Mouse (Mus musculus): ENCODE data around the gene Nipa2. TPM values are rescaled to one million over a fixed set of nuclear protein-coding genes. Genes with fewer than 3 reads are reported as not detected.

Gene Nipa2
- total and polyA plus RNA-seq, 3 experiments, result 24.4 to 50.4 (median 45.2) TPM

DNA sequence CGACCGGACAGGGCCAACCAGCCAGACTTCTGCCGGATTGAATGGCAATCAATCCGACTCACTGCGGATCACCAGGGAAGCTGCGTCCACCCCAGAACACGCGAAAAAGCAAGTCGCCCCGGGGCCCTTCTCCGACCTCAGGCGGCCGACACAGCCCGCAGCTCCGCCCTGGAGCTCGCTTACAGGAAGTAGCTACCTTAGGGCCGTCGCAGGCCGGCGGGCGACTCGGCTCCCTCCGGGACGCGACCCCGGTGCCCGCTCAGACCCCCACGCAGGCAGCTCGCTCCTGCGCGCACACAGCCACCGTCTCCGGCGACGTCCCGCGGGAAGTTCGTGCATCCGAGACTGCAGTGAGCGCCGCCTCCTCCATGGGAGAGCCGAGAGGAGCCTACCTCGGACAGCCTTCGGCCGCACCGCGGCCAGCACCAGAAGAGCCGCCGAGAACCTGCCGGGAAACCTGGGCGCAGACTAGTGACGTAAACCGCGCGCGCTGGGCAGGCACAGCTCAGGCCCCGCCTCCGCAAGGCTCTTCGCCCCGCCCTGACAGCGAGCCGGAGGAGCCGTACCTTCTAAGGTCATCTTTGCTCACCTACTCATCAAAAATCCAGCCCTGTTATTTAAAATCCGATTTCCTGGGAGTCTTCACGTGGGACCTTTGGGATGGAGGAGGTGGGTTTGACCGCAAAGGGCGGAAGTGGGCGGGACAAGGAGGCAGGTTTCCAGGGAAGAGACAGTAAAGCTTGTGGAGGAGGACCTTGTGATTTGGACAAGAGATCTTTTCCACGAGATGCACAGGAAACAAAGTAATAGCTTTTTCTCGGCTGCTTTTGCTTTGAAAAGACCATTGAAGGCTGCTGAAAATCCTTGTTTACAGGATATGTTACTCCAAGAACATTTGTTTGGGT is at the start of gene Nipa2 (continued):
- peak; percentile 84; the same call in 1 of the 2 replicates for TF ChIP-seq ZMIZ1 (IDR thresholded peaks at IDR 0.05; ENCODE audit: low read depth, low read length)

GRCm38 (mm10) chr7:56011018-56011333 is 48.7 kb upstream of the Nipa2 start:
- no peak for TF ChIP-seq ZNF384 (IDR thresholded peaks at IDR 0.05; ENCODE audit: low read depth, low read length)
- no peak for TF ChIP-seq SMC3 (IDR thresholded peaks at IDR 0.05; ENCODE audit: low read depth, low read length)
- TF ChIP-seq POLR2A (IDR thresholded peaks at IDR 0.05; ENCODE audit: low read depth, low read length), result no peak
- TF ChIP-seq UBTF (IDR thresholded peaks at IDR 0.05; ENCODE audit: low read depth, low read length), result no peak
- no peak for TF ChIP-seq GABPA (IDR thresholded peaks at IDR 0.05; ENCODE audit: insufficient replicate concordance, low read depth, low read length)
- no peak for TF ChIP-seq ZMIZ1 (IDR thresholded peaks at IDR 0.05; ENCODE audit: low read depth, low read length)
- no peak for TF ChIP-seq TCF12 (IDR thresholded peaks at IDR 0.05; ENCODE audit: low read depth, low read length)
- TF ChIP-seq MEF2A (IDR thresholded peaks at IDR 0.05; ENCODE audit: borderline replicate concordance, low read depth, low read length), result no peak
- TF ChIP-seq JUND (conservative IDR thresholded peaks at IDR 0.05; ENCODE audit: low read depth, low read length), result no peak
- TF ChIP-seq USF1 (IDR thresholded peaks at IDR 0.05; ENCODE audit: low read depth, low read length), result no peak
- TF ChIP-seq EP300 (IDR thresholded peaks at IDR 0.05; ENCODE audit: low read length), result no peak
- no peak for TF ChIP-seq RCOR1 (conservative IDR thresholded peaks at IDR 0.05; ENCODE audit: low read depth, low read length)
- DNase-seq (ENCODE audit: extremely low read depth), result no peak
- Histone ChIP-seq H3K4me2 (ENCODE audit: insufficient read depth, low read depth, poor library complexity, severe bottlenecking) (no peak overlapping the region), H3K4me3 (replicated peaks in 1 of 3; ENCODE audit: low read depth in 2 of 3, low read length in 2 of 3, poor library complexity in 1 of 3) (no peak overlapping the region), H3K27ac (ENCODE audit: insufficient read depth, low read depth) (no peak overlapping the region), H3K4me1 (ENCODE audit: control insufficient read depth in 1 of 2, insufficient read depth in 2 of 2) (peaks cover 0 to 12% of the 10 kb centered on the region in 2 experiments; a peak in 2 of 4 replicates), H3K27me3 (replicated peaks) (no peaks in the 10 kb centered on the region), H3K9ac (ENCODE audit: insufficient read depth, low read depth) (no peak overlapping the region), H3K36me3 (replicated peaks in 1 of 2; ENCODE audit: control insufficient read depth in 1 of 2, insufficient read depth in 1 of 2, low read length in 1 of 2) (no peaks in the 10 kb centered on the region), H3K79me2 (replicated peaks; ENCODE audit: control insufficient read depth, extremely low read depth, insufficient read depth, poor library complexity, severe bottlenecking) (no peaks in the 10 kb centered on the region), H3K9me3 (replicated peaks; ENCODE audit: low read length) (peaks cover 2% of the 10 kb centered on the region)
- in situ Hi-C loops (cut with MboI; ENCODE audit: low pct_ligation_motif_present, low pct_unique_long_range_greater_than_20kb, low sequenced_read_pairs), result no loop called here
- dilution Hi-C loops (cut with MboI; ENCODE audit: extremely low pct_ligation_motif_present, extremely low pct_unique_long_range_greater_than_20kb, low sequenced_read_pairs), result no loop called here

GRCm38 (mm10) chr7:56010318-56011017 is 48.2 kb upstream of the Nipa2 start:
- no peaks in the 10 kb centered on the region for H3K79me2 ChIP-seq (replicated peaks; ENCODE audit: control insufficient read depth, extremely low read depth, insufficient read depth, poor library complexity, severe bottlenecking)
- in situ Hi-C loops (cut with MboI; ENCODE audit: low pct_ligation_motif_present, low pct_unique_long_range_greater_than_20kb, low sequenced_read_pairs) (no loop called here), dilution Hi-C loops (cut with MboI; ENCODE audit: extremely low pct_ligation_motif_present, extremely low pct_unique_long_range_greater_than_20kb, low sequenced_read_pairs) (no loop called here)
- no peak for DNase-seq (ENCODE audit: extremely low read depth)
- no peak overlapping the region for H3K4me3 ChIP-seq (replicated peaks in 1 of 3; ENCODE audit: low read depth in 2 of 3, low read length in 2 of 3, poor library complexity in 1 of 3)
- no peak overlapping the region for H3K9ac ChIP-seq (ENCODE audit: insufficient read depth, low read depth)
- no peak overlapping the region for H3K4me2 ChIP-seq (ENCODE audit: insufficient read depth, low read depth, poor library complexity, severe bottlenecking)
- H3K9me3 ChIP-seq (replicated peaks; ENCODE audit: low read length), result peaks cover 3% of the 10 kb centered on the region
- H3K4me1 ChIP-seq (ENCODE audit: control insufficient read depth in 1 of 2, insufficient read depth in 2 of 2), result peaks cover 0 to 12% of the 10 kb centered on the region in 2 experiments; a peak in 2 of 4 replicates
- TF ChIP-seq ZMIZ1 (IDR thresholded peaks at IDR 0.05; ENCODE audit: low read depth, low read length) (no peak), SMC3 (IDR thresholded peaks at IDR 0.05; ENCODE audit: low read depth, low read length) (no peak), ZNF384 (IDR thresholded peaks at IDR 0.05; ENCODE audit: low read depth, low read length) (no peak), MXI1 (IDR thresholded peaks at IDR 0.05; ENCODE audit: low read depth, low read length) (no peak), EP300 (IDR thresholded peaks at IDR 0.05; ENCODE audit: low read length) (no peak), ETS1 (conservative IDR thresholded peaks at IDR 0.05; ENCODE audit: low read depth, low read length) (no peak), BHLHE40 (IDR thresholded peaks at IDR 0.05; ENCODE audit: low read depth, low read length) (no peak), CHD2 (IDR thresholded peaks at IDR 0.05; ENCODE audit: low read length) (no peak), ZKSCAN1 (IDR thresholded peaks at IDR 0.05; ENCODE audit: borderline replicate concordance, low read depth, low read length) (no peak), USF2 (conservative IDR thresholded peaks at IDR 0.05; ENCODE audit: low read depth, low read length) (no peak), MAZ (IDR thresholded peaks at IDR 0.05; ENCODE audit: low read depth, low read length) (no peak), KAT2A (IDR thresholded peaks at IDR 0.05; ENCODE audit: insufficient replicate concordance, low read length) (no peak), MYC (IDR thresholded peaks at IDR 0.05; ENCODE audit: low read depth, low read length) (no peak), PAX5 (IDR thresholded peaks at IDR 0.05; ENCODE audit: low read length) (no peak), NRF1 (IDR thresholded peaks at IDR 0.05; ENCODE audit: low read depth, low read length) (no peak), MAX (IDR thresholded peaks at IDR 0.05; ENCODE audit: low read length) (no peak), ELF1 (IDR thresholded peaks at IDR 0.05; ENCODE audit: low read depth, low read length) (no peak), MEF2A (IDR thresholded peaks at IDR 0.05; ENCODE audit: borderline replicate concordance, low read depth, low read length) (no peak)
- H3K27me3 ChIP-seq (replicated peaks), result no peaks in the 10 kb centered on the region
- H3K27ac ChIP-seq (ENCODE audit: insufficient read depth, low read depth), result no peak overlapping the region
- H3K36me3 ChIP-seq (replicated peaks in 1 of 2; ENCODE audit: control insufficient read depth in 1 of 2, insufficient read depth in 1 of 2, low read length in 1 of 2), result no peaks in the 10 kb centered on the region
